8 mouse cellular contexts compared by ENCODE assay signal in the genomic region with DNA sequence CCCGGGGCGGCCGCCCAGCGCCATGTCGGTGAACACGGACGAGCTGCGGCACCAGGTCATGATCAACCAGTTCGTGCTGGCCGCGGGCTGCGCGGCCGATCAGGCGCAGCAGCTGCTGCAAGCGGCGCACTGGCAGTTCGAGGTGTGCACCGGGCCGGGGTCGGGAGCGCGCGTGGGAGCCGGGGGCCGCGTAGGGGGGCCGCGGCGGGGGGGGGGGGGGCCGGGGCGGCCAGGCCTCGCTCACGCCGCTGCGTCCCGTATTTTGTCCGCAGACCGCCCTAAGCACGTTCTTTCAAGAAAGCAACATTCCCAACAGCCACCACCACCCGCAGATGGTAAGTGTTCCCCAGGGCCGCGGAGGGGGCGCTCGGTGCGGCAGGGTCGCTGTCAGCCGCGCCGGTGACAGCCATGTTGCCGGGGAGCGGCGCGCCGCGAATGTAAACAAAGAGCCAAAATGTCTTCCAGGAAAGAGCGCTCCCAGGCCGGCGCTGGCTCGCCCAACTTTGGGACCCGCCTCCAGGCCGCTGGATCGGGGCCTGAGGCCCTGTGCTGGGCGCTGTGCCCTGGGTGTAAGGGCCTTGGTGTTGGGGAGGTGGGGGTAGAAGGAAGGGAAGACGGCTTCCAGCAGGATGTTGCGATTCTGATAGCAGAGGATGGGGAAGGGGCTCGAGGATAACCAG. TPM values are rescaled to one million over a fixed set of nuclear protein-coding genes. Genes with fewer than 3 reads are reported as not detected.
DNase-seq lines count a peak whose midpoint lies in the region; ATAC-seq and TF ChIP-seq lines count a peak whose summit lies in the region.

No protein-coding gene starts in this region.

- TF ChIP-seq CTCF in ES-Bruce4 (IDR thresholded peaks at IDR 0.05; ENCODE audit: low read depth, low read length), result no peak
- TF ChIP-seq CTCF in brain, embryonic 14.5 days (IDR thresholded peaks at IDR 0.05; ENCODE audit: borderline replicate concordance, extremely low read depth, insufficient read depth, insufficient read length), result no peak
- no peak for TF ChIP-seq CTCF in heart, postnatal 0 days (IDR thresholded peaks at IDR 0.05; ENCODE audit: low read depth)

- no peak for TF ChIP-seq POLR2A in ES-Bruce4 (IDR thresholded peaks at IDR 0.05; ENCODE audit: insufficient read depth, low read length)
- 0 out of 2 replicates have a peak, but pooled peaks have one; percentile 22 for TF ChIP-seq POLR2A in brain, embryonic 14.5 days (IDR thresholded peaks at IDR 0.05; ENCODE audit: borderline replicate concordance, extremely low read depth, insufficient read depth, insufficient read length, poor library complexity, severe bottlenecking)

- no peak for TF ChIP-seq EP300 in ES-Bruce4 (IDR thresholded peaks at IDR 0.05; ENCODE audit: insufficient read depth, low read depth, low read length)
- TF ChIP-seq EP300 in heart, postnatal 0 days (IDR thresholded peaks at IDR 0.05; ENCODE audit: low read depth), result no peak

- H3K4me1 ChIP-seq in ES-Bruce4 (ENCODE audit: control insufficient read depth, insufficient read depth, low read length), result peaks cover 3% of the 10 kb centered on the region
- H3K4me1 ChIP-seq in heart, postnatal 0 days (ENCODE audit: control insufficient read depth, insufficient read depth), result peaks cover 34% of the 10 kb centered on the region

- peak overlapping the region; percentile 82 for H3K4me2 ChIP-seq in heart, postnatal 0 days (ENCODE audit: low read depth, low read length)

- H3K9ac ChIP-seq in ES-Bruce4 (ENCODE audit: low read depth, poor library complexity, severe bottlenecking), result peak overlapping the region; percentile 94
- peak overlapping the region; percentile 95 for H3K9ac ChIP-seq in heart, postnatal 0 days (replicated peaks; ENCODE audit: low read depth, low read length)

- no peaks in the 10 kb centered on the region for H3K27me3 ChIP-seq in ES-Bruce4 (ENCODE audit: control insufficient read depth, insufficient read depth, low read length, poor library complexity, severe bottlenecking)
- H3K27me3 ChIP-seq in heart, postnatal 0 days (ENCODE audit: control insufficient read depth, insufficient read depth, low read length), result no peaks in the 10 kb centered on the region

- H3K9me3 ChIP-seq in ES-Bruce4 (replicated peaks; ENCODE audit: control insufficient read depth, insufficient read depth, low read length, poor library complexity, severe bottlenecking), result no peaks in the 10 kb centered on the region
- H3K9me3 ChIP-seq in heart, postnatal 0 days (replicated peaks; ENCODE audit: control insufficient read depth, low read length), result no peaks in the 10 kb centered on the region

- peak; percentile 70 for DNase-seq in brain, embryonic 14.5 days (ENCODE audit: low read depth)
- DNase-seq in fibroblast of lung, adult 2 months (ENCODE audit: low read depth), result peak; percentile 43
- DNase-seq in heart, postnatal 0 days (ENCODE audit: low spot score), result peak; percentile 65
- DNase-seq in kidney, postnatal 4 days, result peak; percentile 77 to 86
- peak; percentile 80 for DNase-seq in lung, postnatal 14 days
- peak; percentile 76 to 81 for DNase-seq in right cerebral cortex, postnatal 10 days (ENCODE audit: low spot score in 2 of 2)
- DNase-seq in urinary bladder, postnatal 36 days (ENCODE audit: low spot score in 2 of 2), result peak; percentile 70 to 80

- H3K36me3 ChIP-seq in ES-Bruce4 (ENCODE audit: control insufficient read depth, insufficient read depth, low read length, poor library complexity, severe bottlenecking), result peaks cover 23% of the 10 kb centered on the region
- H3K36me3 ChIP-seq in heart, postnatal 0 days (replicated peaks; ENCODE audit: control insufficient read depth, insufficient read depth, low read length), result peaks cover 19% of the 10 kb centered on the region

- 2% methylated on average over 41 of the region's 67 CpGs for WGBS in heart, postnatal 0 days

- peak; percentile 15; the same call in 1 of the 2 replicates for ATAC-seq in heart, postnatal 0 days (ENCODE audit: insufficient read depth, low read depth)

- peak overlapping the region; percentile 74 for H3K4me3 ChIP-seq in ES-Bruce4 (ENCODE audit: low read depth, low read length)
- H3K4me3 ChIP-seq in heart, postnatal 0 days (ENCODE audit: low read depth, low read length), result peak overlapping the region; percentile 73

- H3K27ac ChIP-seq in ES-Bruce4 (ENCODE audit: insufficient read depth, low read length), result peak overlapping the region; percentile 91
- peak overlapping the region; percentile 90 for H3K27ac ChIP-seq in heart, postnatal 0 days (ENCODE audit: low read depth)

RNA-seq across cellular contexts. Expression of gene Ubald2, which starts 0.5 kb away (rescaled TPM):
- 443 and 531 TPM in 2 replicates for polyA plus RNA-seq in ES-Bruce4 (2011; ENCODE audit: insufficient read depth, insufficient read length, low read depth, missing spikeins)
- 203 and 296 TPM in 2 replicates for polyA plus RNA-seq in brain, embryonic 14.5 days (2012; rRNA removed)
- 48.3 and 161 TPM in 2 replicates for total RNA-seq in heart, postnatal 0 days (2014; rRNA removed; ENCODE audit: low replicate concordance)
- polyA plus RNA-seq in heart, postnatal 0 days (2015; fragmentation: Nextera tagmentation; extraction: Ambion mirVana), result 32.3 and 41.9 TPM in 2 replicates

RNA-seq across cellular contexts. Expression of gene Rnf157, which starts 21.6 kb away (rescaled TPM):
- 23.1 and 31.8 TPM in 2 replicates for polyA plus RNA-seq in ES-Bruce4 (2011; ENCODE audit: insufficient read depth, insufficient read length, low read depth, missing spikeins)
- 59.5 and 97.3 TPM in 2 replicates for polyA plus RNA-seq in brain, embryonic 14.5 days (2012; rRNA removed)
- total RNA-seq in heart, postnatal 0 days (2014; rRNA removed; ENCODE audit: low replicate concordance), result 10.8 and 11.4 TPM in 2 replicates
- polyA plus RNA-seq in heart, postnatal 0 days (2015; fragmentation: Nextera tagmentation; extraction: Ambion mirVana), result 2.2 and 3.5 TPM in 2 replicates

RNA-seq across cellular contexts. Expression of gene Qrich2, which starts 31.6 kb away (rescaled TPM):
- polyA plus RNA-seq in ES-Bruce4 (2011; ENCODE audit: insufficient read depth, insufficient read length, low read depth, missing spikeins), result 0.58 and 1.3 TPM in 2 replicates
- 0.14 and 0.15 TPM in 2 replicates for polyA plus RNA-seq in brain, embryonic 14.5 days (2012; rRNA removed)
- 0.23 TPM in 1 of 2 replicates, not detected in the other for total RNA-seq in heart, postnatal 0 days (2014; rRNA removed; ENCODE audit: low replicate concordance)
- not detected in 2 replicates for polyA plus RNA-seq in heart, postnatal 0 days (2015; fragmentation: Nextera tagmentation; extraction: Ambion mirVana)

RNA-seq across cellular contexts. Expression of gene Prpsap1, which starts 59.6 kb away (rescaled TPM):
- polyA plus RNA-seq in ES-Bruce4 (2011; ENCODE audit: insufficient read depth, insufficient read length, low read depth, missing spikeins), result 116 and 120 TPM in 2 replicates
- polyA plus RNA-seq in brain, embryonic 14.5 days (2012; rRNA removed), result 120 and 132 TPM in 2 replicates
- 43.3 and 46.6 TPM in 2 replicates for total RNA-seq in heart, postnatal 0 days (2014; rRNA removed; ENCODE audit: low replicate concordance)
- polyA plus RNA-seq in heart, postnatal 0 days (2015; fragmentation: Nextera tagmentation; extraction: Ambion mirVana), result 59.2 and 62.2 TPM in 2 replicates

Comparison
In these comparisons a context has a peak if more than half of its experiments do, and no peak if none do; other contexts are left out.
1. Peak in every context shown above with its lines: DNase-seq, ATAC-seq, H3K4me3 ChIP-seq and H3K27ac ChIP-seq.